ENCODE assay signal across 8 mouse cellular contexts in the genomic region with DNA sequence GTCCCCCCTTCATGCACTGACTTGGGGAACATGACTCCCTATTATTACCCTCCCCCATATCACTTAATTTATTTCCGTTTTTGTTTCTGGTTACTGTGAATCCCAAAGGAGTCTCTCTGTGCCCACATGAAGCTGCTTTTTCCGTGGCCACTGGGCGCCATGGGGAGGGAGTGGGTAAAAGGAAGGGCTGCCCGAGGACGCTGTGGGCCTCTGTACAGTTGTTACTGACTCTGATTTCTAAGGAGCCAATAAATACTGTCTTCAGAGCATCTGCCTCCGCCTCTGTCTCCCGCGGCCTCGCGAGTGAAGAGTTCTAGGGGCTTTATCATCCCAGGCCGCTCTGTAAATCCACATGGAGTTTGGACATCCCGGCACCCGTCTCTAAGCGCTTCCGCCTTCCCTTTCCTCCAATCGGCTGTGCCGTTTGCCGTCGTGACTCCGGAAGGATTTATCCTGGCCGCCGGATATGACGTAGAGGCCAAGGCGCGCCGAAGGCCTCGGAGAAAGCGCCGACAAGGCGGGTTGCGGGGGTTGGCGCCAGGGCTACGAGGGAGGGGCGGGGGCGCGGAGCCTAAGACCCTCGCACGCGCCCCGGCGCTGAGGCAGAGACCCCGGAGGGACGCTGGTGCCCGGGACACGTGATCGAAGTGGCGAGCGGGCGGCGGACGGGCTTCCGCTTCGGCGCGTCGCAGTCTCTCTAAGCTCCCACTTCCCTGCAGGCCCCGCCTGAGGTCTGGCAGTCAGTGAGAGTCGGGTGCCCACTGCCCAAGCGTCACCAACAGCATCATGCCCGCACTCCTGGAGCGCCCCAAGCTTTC. TPM values are rescaled to one million over a fixed set of nuclear protein-coding genes. Genes with fewer than 3 reads are reported as not detected.
DNase-seq lines count a peak whose midpoint lies in the region; ATAC-seq lines count a peak whose summit lies in the region.

A gene (plus strand): TSS at position 335 of the 818 bp plus-strand sequence.

- peak within 1 kb of the TSS; percentile 97 for H3K4me2 ChIP-seq in hindbrain, embryonic 15.5 days

- H3K4me1 ChIP-seq in hindbrain, embryonic 15.5 days (replicated peaks): peaks cover 31% of the 10 kb centered on the region

- DNase-seq in ZHBTc4 (ENCODE audit: low read depth, low spot score): peak; percentile 97
- DNase-seq in cerebellum, postnatal 4 days (ENCODE audit: low spot score in 2 of 2): peak; percentile 80 to 92
- peak; percentile 94 for DNase-seq in gastrocnemius, adult 18-20 months (ENCODE audit: low spot score)
- peak; percentile 86 for DNase-seq in left cerebral cortex, adult 11 months (ENCODE audit: low spot score)
- peak; percentile 95 for DNase-seq in lung, postnatal 36 days
- peak; percentile 98 for DNase-seq in retina, postnatal 1 day
- DNase-seq in thymus, postnatal 4 days: peak; percentile 92

- H3K27me3 ChIP-seq in hindbrain, embryonic 15.5 days: no peaks in the 10 kb centered on the region

- peak; percentile 92 for ATAC-seq in hindbrain, embryonic 15.5 days (ENCODE audit: low FRiP score, low read depth)

- H3K4me3 ChIP-seq in hindbrain, embryonic 15.5 days: peak within 1 kb of the TSS; percentile 65

- no peaks in the 10 kb centered on the region for H3K9me3 ChIP-seq in hindbrain, embryonic 15.5 days

- peak within 1 kb of the TSS; percentile 85 for H3K27ac ChIP-seq in hindbrain, embryonic 15.5 days (replicated peaks)

- H3K36me3 ChIP-seq in hindbrain, embryonic 15.5 days: peaks cover 81% of the 10 kb centered on the region

- peak within 1 kb of the TSS; percentile 71 for H3K9ac ChIP-seq in hindbrain, embryonic 15.5 days

- 1% methylated on average over 61 of the region's 61 CpGs for WGBS in hindbrain, embryonic 15.5 days

RNA-seq across cellular contexts. Expression of the gene that starts here (rescaled TPM):
- 10 to 100 TPM; 50.8 to 55.8 TPM for total RNA-seq in gastrocnemius, adult 18-20 months (2021)
- 68.4 and 69.9 TPM in 2 replicates for polyA plus RNA-seq in hindbrain, embryonic 15.5 days (2015; fragmentation: Nextera tagmentation; extraction: Ambion mirVana)

Comparison
In these comparisons a context has a peak if more than half of its experiments do, and no peak if none do; other contexts are left out.
1. Peak in every context shown above with its lines: DNase-seq, ATAC-seq, H3K4me3 ChIP-seq and H3K27ac ChIP-seq.